Mouse (Mus musculus) CH12.LX (cell line): ENCODE data around the gene Cav1. TPM values are rescaled to one million over a fixed set of nuclear protein-coding genes. Genes with fewer than 3 reads are reported as not detected.

Experiments used
- DNase-seq: peaks from one replicate; pipeline ENCODE4 v3.0.0-alpha.2; 2013; ENCODE audit errors: extremely low read depth
- H3K27ac ChIP-seq: 2 replicates; pipeline ENCODE4 v1.5.1; 2012; ENCODE audit warnings: low read depth, mild to moderate bottlenecking, control low read depth, moderate library complexity; ENCODE audit not compliant: insufficient read depth
- H3K27me3 ChIP-seq: replicated peaks from 2 replicates; pipeline ENCODE3; 2012; ENCODE audit warnings: inconsistent platforms
- H3K36me3 ChIP-seq, 2 experiments: replicated peaks in 1 of 2; 2 replicates each; pipeline versions ENCODE3 to v1.6.1; 2012; ENCODE audit warnings: inconsistent platforms in 1 of 2, low read length in 1 of 2, mild to moderate bottlenecking in 1 of 2, mixed read lengths in 1 of 2, moderate library complexity in 1 of 2; ENCODE audit not compliant: control insufficient read depth in 1 of 2, insufficient read depth in 1 of 2
- H3K4me1 ChIP-seq, 2 experiments: 2 replicates each; pipeline ENCODE4 v1.6.1; 2012; ENCODE audit warnings: inconsistent platforms in 1 of 2, moderate library complexity in 1 of 2; ENCODE audit not compliant: insufficient read depth in 2 of 2, control insufficient read depth in 1 of 2
- H3K4me2 ChIP-seq: 2 replicates; pipeline ENCODE4 v1.6.1; 2012; ENCODE audit warnings: low read depth, mild to moderate bottlenecking, control low read depth; ENCODE audit not compliant: poor library complexity, insufficient read depth, severe bottlenecking
- H3K4me3 ChIP-seq, 3 experiments: fragments of 150-350 bp in 1 of 3; sonication (generic) in 1 of 3; replicated peaks in 1 of 3; 2 replicates each; pipeline versions ENCODE3 to v1.5.1; 2011 to 2012; ENCODE audit warnings: low read depth in 2 of 3, low read length in 2 of 3, mild to moderate bottlenecking in 2 of 3, moderate library complexity in 2 of 3, control low read depth in 1 of 3, improper control_type of control experiment in 1 of 3, inconsistent platforms in 1 of 3, mixed read lengths in 1 of 3; ENCODE audit not compliant: poor library complexity in 1 of 3
- H3K79me2 ChIP-seq: replicated peaks from 2 replicates; pipeline ENCODE4 v1.6.1; 2012; ENCODE audit warnings: mild to moderate bottlenecking, moderate library complexity; ENCODE audit not compliant: control insufficient read depth, poor library complexity, insufficient read depth, severe bottlenecking; ENCODE audit errors: extremely low read depth
- H3K9ac ChIP-seq: 2 replicates; pipeline ENCODE4 v1.6.1; 2012; ENCODE audit warnings: low read depth, mild to moderate bottlenecking, control low read depth, moderate library complexity; ENCODE audit not compliant: insufficient read depth
- H3K9me3 ChIP-seq: replicated peaks from 2 replicates; pipeline ENCODE3; 2012; ENCODE audit warnings: low read length, inconsistent platforms, mixed read lengths
- CHD2 ChIP-seq: IDR thresholded peaks from 2 replicates; pipeline ENCODE4 v1.6.1; 2011; ENCODE audit warnings: low read length, improper control_type of control experiment
- EP300 ChIP-seq: IDR thresholded peaks from 2 replicates; pipeline ENCODE4 v1.6.1; 2011; ENCODE audit warnings: low read length, improper control_type of control experiment
- HCFC1 ChIP-seq: IDR thresholded peaks from 2 replicates; pipeline ENCODE4 v1.6.1; 2012; ENCODE audit warnings: low read depth, mild to moderate bottlenecking, inconsistent platforms, low read length, improper control_type of control experiment
- IRF4 ChIP-seq: IDR thresholded peaks from 2 replicates; pipeline ENCODE4 v1.6.1; 2014; ENCODE audit warnings: low read depth, mild to moderate bottlenecking, inconsistent platforms, low read length, improper control_type of control experiment
- JUN ChIP-seq: IDR thresholded peaks from 2 replicates; pipeline ENCODE4 v1.6.1; 2011; ENCODE audit warnings: low read depth, mild to moderate bottlenecking, low read length, improper control_type of control experiment, moderate library complexity; ENCODE audit not compliant: insufficient read depth
- KAT2A ChIP-seq: IDR thresholded peaks from 2 replicates; pipeline ENCODE4 v1.6.1; 2012; ENCODE audit warnings: low read length, improper control_type of control experiment, inconsistent platforms; ENCODE audit not compliant: insufficient replicate concordance
- MAX ChIP-seq: IDR thresholded peaks from 2 replicates; pipeline ENCODE4 v1.6.1; 2011; ENCODE audit warnings: low read length, improper control_type of control experiment
- NRF1 ChIP-seq: IDR thresholded peaks from 2 replicates; pipeline ENCODE4 v1.6.1; 2014; ENCODE audit warnings: low read depth, mild to moderate bottlenecking, inconsistent platforms, low read length, improper control_type of control experiment, moderate library complexity
- PAX5 ChIP-seq: IDR thresholded peaks from 2 replicates; pipeline ENCODE4 v1.6.1; 2012; ENCODE audit warnings: low read length, inconsistent platforms, mixed read lengths
- POLR2A ChIP-seq: IDR thresholded peaks from 2 replicates; pipeline ENCODE4 v1.6.1; 2011; ENCODE audit warnings: low read depth, mild to moderate bottlenecking, improper control_type of control experiment, low read length
- POLR2AphosphoS2 ChIP-seq: IDR thresholded peaks from 2 replicates; pipeline ENCODE4 v1.6.1; 2011; ENCODE audit warnings: low read depth, low read length, improper control_type of control experiment
- SIN3A ChIP-seq: IDR thresholded peaks from 2 replicates; pipeline ENCODE4 v1.6.1; 2012; ENCODE audit warnings: low read length, improper control_type of control experiment, inconsistent platforms
- SMC3 ChIP-seq: IDR thresholded peaks from 2 replicates; pipeline ENCODE4 v1.6.1; 2011; ENCODE audit warnings: low read depth, low read length, improper control_type of control experiment
- TCF12 ChIP-seq: IDR thresholded peaks from 2 replicates; pipeline ENCODE4 v1.6.1; 2014; ENCODE audit warnings: low read depth, mild to moderate bottlenecking, inconsistent platforms, low read length, improper control_type of control experiment
- USF1 ChIP-seq: IDR thresholded peaks from 2 replicates; pipeline ENCODE4 v1.6.1; 2014; ENCODE audit warnings: low read depth, mild to moderate bottlenecking, inconsistent platforms, low read length, improper control_type of control experiment
- USF2 ChIP-seq: conservative IDR thresholded peaks from 2 replicates; pipeline ENCODE4 v1.6.1; 2011; ENCODE audit warnings: low read depth, low read length, improper control_type of control experiment
- ZNF384 ChIP-seq: IDR thresholded peaks from 2 replicates; pipeline ENCODE4 v1.6.1; 2012; ENCODE audit warnings: low read depth, low read length, improper control_type of control experiment, inconsistent platforms
- dilution Hi-C: fragments of 300-500 bp; cut with MboI; formaldehyde crosslinking; loops from 2 replicates; pipeline ENCODE4 v1.14.3; 2020; ENCODE audit warnings: low sequenced_read_pairs; ENCODE audit not compliant: extremely low pct_unique_long_range_greater_than_20kb, extremely low pct_ligation_motif_present
- in situ Hi-C: fragments of 300-500 bp; cut with MboI; formaldehyde crosslinking; loops from 3 replicates; pipeline ENCODE4 v1.14.3; 2019; ENCODE audit warnings: low sequenced_read_pairs, low pct_ligation_motif_present, low pct_unique_long_range_greater_than_20kb, mixed read lengths
- polyA plus RNA-seq: library from polyadenylated mRNA; unstranded; fragments of >175 nt; gene quantifications from 2 replicates; pipeline ENCODE4 v1.2.1, GENCODE M21; 2012; ENCODE audit warnings: low read depth; ENCODE audit not compliant: insufficient read length
- total RNA-seq, 2 experiments: library from RNA; depleted of rRNA; stranded (reverse); fragments of 300-350 nt in 1 of 2; fragments of >200 nt in 1 of 2; gene quantifications; 2 replicates each; pipeline ENCODE4 v1.2.3; 2012 to 2014

The Cav1 gene
- total and polyA plus RNA-seq, 3 experiments, result not detected

DNA sequence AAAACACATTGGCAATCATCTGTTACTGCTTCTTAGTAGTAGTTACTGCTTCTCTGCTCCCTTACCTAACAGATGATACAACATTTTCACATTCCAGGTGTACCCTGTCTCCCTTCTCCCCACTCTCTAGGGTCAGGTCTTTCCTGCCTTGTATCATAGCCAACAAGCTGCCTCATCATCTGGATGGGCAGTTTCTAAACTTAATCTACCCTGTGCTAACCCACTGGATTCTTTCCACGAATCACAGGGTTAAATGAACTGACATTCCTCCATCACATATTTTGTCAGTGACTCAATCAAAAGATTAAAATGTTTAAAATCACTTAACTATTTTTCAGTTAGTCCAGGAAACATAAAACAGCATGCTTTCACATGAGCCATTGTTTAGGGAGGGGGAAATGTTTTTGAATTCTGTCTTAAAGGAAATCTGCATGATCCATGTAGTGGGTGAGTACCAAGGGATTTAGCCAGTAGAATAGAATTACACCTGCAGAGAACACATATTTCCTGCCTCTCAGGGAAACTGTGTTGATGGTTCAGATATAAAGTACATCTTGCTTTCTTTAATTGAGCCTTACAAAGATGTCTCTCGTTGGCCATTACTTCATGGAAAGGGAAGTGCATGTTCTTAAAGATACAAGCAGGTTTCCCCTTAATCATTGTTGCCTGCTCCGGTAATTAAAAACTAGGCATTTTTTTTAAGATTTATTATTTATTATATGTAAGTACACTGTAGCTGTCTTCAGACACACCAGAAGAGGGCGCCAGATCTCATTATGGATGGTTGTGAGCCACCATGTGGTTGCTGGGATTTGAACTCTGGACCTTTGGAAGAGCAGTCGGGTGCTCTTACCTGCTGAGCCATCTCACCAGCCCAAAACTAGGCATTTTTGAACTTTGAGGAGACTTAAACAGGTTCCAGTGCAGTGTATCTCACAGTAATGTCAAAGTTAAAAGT is 8.8 kb downstream of the Cav1 start:
- in situ Hi-C loops, result no loop called here
- H3K4me2 ChIP-seq, result no peak overlapping the region
- no peaks in the 10 kb centered on the region for H3K4me1 ChIP-seq
- H3K36me3 ChIP-seq, result no peaks in the 10 kb centered on the region
- H3K9me3 ChIP-seq, result no peaks in the 10 kb centered on the region
- no peak overlapping the region for H3K27ac ChIP-seq
- no peaks in the 10 kb centered on the region for H3K79me2 ChIP-seq
- TF ChIP-seq POLR2A, result no peak
- TF ChIP-seq SMC3, result no peak
- TF ChIP-seq CHD2, result no peak
- TF ChIP-seq NRF1, result no peak
- no peak for TF ChIP-seq POLR2AphosphoS2
- no peak for TF ChIP-seq IRF4
- no peak for TF ChIP-seq USF2
- no peak for TF ChIP-seq SIN3A
- TF ChIP-seq ZNF384, result no peak
- no peak for TF ChIP-seq KAT2A
- no peak for TF ChIP-seq JUN
- TF ChIP-seq USF1, result no peak
- no peak for TF ChIP-seq TCF12
- TF ChIP-seq PAX5, result no peak
- TF ChIP-seq EP300, result no peak
- no peak for TF ChIP-seq HCFC1
- TF ChIP-seq, all 38 proteins: peak for 0
- DNase-seq, result no peak
- Histone ChIP-seq H3K9ac (no peak overlapping the region), H3K4me3 (no peak overlapping the region), H3K27me3 (no peaks in the 10 kb centered on the region)
- dilution Hi-C loops, result no loop called here

DNA sequence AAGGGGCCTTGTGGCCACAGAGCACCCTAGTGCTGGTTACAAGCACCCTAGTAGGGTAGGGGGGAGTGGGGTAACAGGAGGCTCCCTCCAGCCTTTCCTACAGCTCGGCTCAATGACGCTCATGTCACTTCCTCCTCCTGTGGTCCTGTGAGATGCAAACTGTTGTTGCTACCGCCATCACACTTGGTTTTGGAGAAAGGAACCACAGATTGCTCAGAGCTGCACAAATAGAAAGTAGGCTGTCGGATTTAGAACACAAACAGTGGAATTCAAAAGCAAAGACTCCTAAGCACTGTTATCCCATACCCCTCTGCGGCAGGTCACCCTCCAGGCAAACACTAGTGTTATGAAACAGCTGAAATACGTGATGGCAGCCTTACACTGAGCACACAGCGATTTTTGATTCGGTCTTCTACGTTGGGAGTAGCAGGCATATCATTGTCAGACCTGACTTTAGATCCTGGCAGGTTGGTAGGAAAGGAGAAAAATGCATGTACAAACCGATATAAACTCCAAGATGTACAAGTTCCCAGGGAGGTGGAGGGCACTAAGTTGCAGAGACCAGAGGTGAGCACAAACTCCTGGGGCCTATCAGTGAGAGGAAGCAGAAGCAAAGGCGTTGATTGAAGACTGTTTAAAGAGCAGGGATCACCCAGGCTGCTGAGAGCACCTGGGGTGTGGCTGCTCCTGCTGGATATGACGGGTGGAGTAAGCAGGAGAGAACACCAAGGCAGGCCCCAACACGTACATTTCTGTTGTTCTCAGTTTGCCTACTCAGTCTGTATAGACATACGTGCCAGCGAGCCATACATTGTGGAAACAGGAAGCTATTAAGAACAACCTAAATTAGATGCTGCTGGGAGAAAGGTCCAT is 10.4 kb downstream of the Cav1 start:
- no peak overlapping the region for H3K4me3 ChIP-seq
- H3K79me2 ChIP-seq, result no peaks in the 10 kb centered on the region
- H3K4me2 ChIP-seq, result no peak overlapping the region
- dilution Hi-C loops, result no loop called here
- no peak for TF ChIP-seq MAX
- DNase-seq, result no peak
- no peaks in the 10 kb centered on the region for H3K9me3 ChIP-seq
- no peaks in the 10 kb centered on the region for H3K4me1 ChIP-seq
- no peaks in the 10 kb centered on the region for H3K27me3 ChIP-seq
- in situ Hi-C loops, result no loop called here
- no peak overlapping the region for H3K9ac ChIP-seq
- H3K36me3 ChIP-seq, result no peaks in the 10 kb centered on the region
- H3K27ac ChIP-seq, result no peak overlapping the region
